Mouse (Mus musculus) MEL (cell line): ENCODE results near the gene Spry1. TPM values are rescaled to one million over a fixed set of nuclear protein-coding genes. Genes with fewer than 3 reads are reported as not detected.

ENCODE experiments used
- DNase-seq: peaks from one replicate; pipeline ENCODE4 v3.0.0; 2011; ENCODE audit warnings: low read depth, low spot score
- H3K27ac ChIP-seq: 2 replicates; pipeline ENCODE4 v1.5.1; 2012; ENCODE audit warnings: low read depth, mild to moderate bottlenecking, control low read depth, low read length, moderate library complexity; ENCODE audit not compliant: control insufficient read depth
- H3K27me3 ChIP-seq, 2 experiments: fragments of 150-350 bp in 1 of 2; sonication (generic) in 1 of 2; 2 replicates each; pipeline ENCODE4 v1.6.1; 2012; ENCODE audit warnings: low read length in 2 of 2, mild to moderate bottlenecking in 2 of 2, improper control_type of control experiment in 1 of 2, moderate library complexity in 1 of 2; ENCODE audit not compliant: insufficient read depth in 2 of 2, control insufficient read depth in 1 of 2
- H3K36me3 ChIP-seq, 2 experiments: 2 replicates each; pipeline ENCODE4 v1.6.1; 2012 to 2014; ENCODE audit warnings: low read length in 2 of 2, improper control_type of control experiment in 1 of 2, inconsistent platforms in 1 of 2, mild to moderate bottlenecking in 1 of 2; ENCODE audit not compliant: insufficient read depth in 2 of 2, control insufficient read depth in 1 of 2
- H3K4me1 ChIP-seq, 2 experiments: fragments of 150-350 bp in 1 of 2; sonication (generic) in 1 of 2; 2 replicates each; pipeline ENCODE4 v1.6.1; 2012; ENCODE audit warnings: low read length in 2 of 2, improper control_type of control experiment in 1 of 2, mild to moderate bottlenecking in 1 of 2; ENCODE audit not compliant: insufficient read depth in 2 of 2, control insufficient read depth in 1 of 2
- H3K4me3 ChIP-seq, 2 experiments: fragments of 150-350 bp in 1 of 2; sonication (generic) in 1 of 2; 2 replicates each; pipeline ENCODE4 v1.5.1; 2012; ENCODE audit warnings: low read depth in 2 of 2, low read length in 2 of 2, mild to moderate bottlenecking in 2 of 2, moderate library complexity in 2 of 2, control low read depth in 1 of 2, improper control_type of control experiment in 1 of 2; ENCODE audit not compliant: control insufficient read depth in 1 of 2, insufficient read depth in 1 of 2
- H3K79me2 ChIP-seq: 2 replicates; pipeline ENCODE4 v1.6.1; 2012; ENCODE audit warnings: mild to moderate bottlenecking, low read length, moderate library complexity; ENCODE audit not compliant: control insufficient read depth, poor library complexity, insufficient read depth
- H3K9ac ChIP-seq: 2 replicates; pipeline ENCODE4 v1.6.1; 2012; ENCODE audit warnings: low read depth, mild to moderate bottlenecking, control low read depth, low read length, moderate library complexity; ENCODE audit not compliant: control insufficient read depth, poor library complexity, severe bottlenecking
- H3K9me3 ChIP-seq: fragments of 150-350 bp; sonication (generic); replicated peaks from 2 replicates; pipeline ENCODE4 v1.6.1; 2012; ENCODE audit warnings: mild to moderate bottlenecking, low read length, improper control_type of control experiment, moderate library complexity; ENCODE audit not compliant: insufficient read depth
- BHLHE40 ChIP-seq: IDR thresholded peaks from 2 replicates; pipeline ENCODE4 v1.6.1; 2012; ENCODE audit warnings: low read depth, mild to moderate bottlenecking, inconsistent platforms, low read length, improper control_type of control experiment, borderline replicate concordance
- CTCF ChIP-seq, 3 experiments: IDR thresholded peaks in 2 of 3; conservative IDR thresholded peaks in 1 of 3; 2 replicates each; pipeline ENCODE4 v1.5.1; 2011 to 2012; ENCODE audit warnings: low read length in 3 of 3, low read depth in 2 of 3, mild to moderate bottlenecking in 2 of 3, improper control_type of control experiment in 1 of 3, inconsistent platforms in 1 of 3, mixed read lengths in 1 of 3, moderate library complexity in 1 of 3; ENCODE audit not compliant: control insufficient read depth in 1 of 3, insufficient read depth in 1 of 3, poor library complexity in 1 of 3, severe bottlenecking in 1 of 3
- E2F4 ChIP-seq: IDR thresholded peaks from 2 replicates; pipeline ENCODE4 v1.6.1; 2011; ENCODE audit warnings: low read depth, low read length, improper control_type of control experiment, borderline replicate concordance
- EP300 ChIP-seq, 2 experiments: IDR thresholded peaks; 2 replicates each; pipeline ENCODE4 v1.6.1; 2011; ENCODE audit warnings: improper control_type of control experiment in 2 of 2, low read length in 2 of 2, low read depth in 1 of 2, mild to moderate bottlenecking in 1 of 2
- ETS1 ChIP-seq: IDR thresholded peaks from 2 replicates; pipeline ENCODE4 v1.6.1; 2012; ENCODE audit warnings: low read depth, mild to moderate bottlenecking, inconsistent platforms, low read length, improper control_type of control experiment, moderate library complexity
- GABPA ChIP-seq: IDR thresholded peaks from 2 replicates; pipeline ENCODE4 v1.6.1; 2012; ENCODE audit warnings: low read depth, mild to moderate bottlenecking, inconsistent platforms, low read length, improper control_type of control experiment, moderate library complexity
- GATA1 ChIP-seq: IDR thresholded peaks from 2 replicates; pipeline ENCODE4 v1.6.1; 2011; ENCODE audit warnings: low read depth, low read length, improper control_type of control experiment
- HCFC1 ChIP-seq: IDR thresholded peaks from 2 replicates; pipeline ENCODE4 v1.6.1; 2012; ENCODE audit warnings: low read depth, mild to moderate bottlenecking, inconsistent platforms, low read length, improper control_type of control experiment, moderate library complexity
- JUND ChIP-seq: IDR thresholded peaks from 2 replicates; pipeline ENCODE4 v1.6.1; 2011; ENCODE audit warnings: low read depth, mild to moderate bottlenecking, improper control_type of control experiment, low read length
- MAFK ChIP-seq: IDR thresholded peaks from 2 replicates; pipeline ENCODE4 v1.6.1; 2011; ENCODE audit warnings: low read depth, mild to moderate bottlenecking, low read length, improper control_type of control experiment, borderline replicate concordance
- MAX ChIP-seq: IDR thresholded peaks from 2 replicates; pipeline ENCODE4 v1.6.1; 2011; ENCODE audit warnings: low read length, improper control_type of control experiment
- MAZ ChIP-seq: IDR thresholded peaks from 2 replicates; pipeline ENCODE4 v1.6.1; 2012; ENCODE audit warnings: low read depth, mild to moderate bottlenecking, inconsistent platforms, low read length, improper control_type of control experiment
- MXI1 ChIP-seq: IDR thresholded peaks from 2 replicates; pipeline ENCODE4 v1.6.1; 2011; ENCODE audit warnings: mild to moderate bottlenecking, low read depth, low read length, improper control_type of control experiment
- MYB ChIP-seq: IDR thresholded peaks from 2 replicates; pipeline ENCODE4 v1.6.1; 2011; ENCODE audit warnings: mild to moderate bottlenecking, low read depth, low read length, improper control_type of control experiment
- MYC ChIP-seq: IDR thresholded peaks from 2 replicates; pipeline ENCODE4 v1.6.1; 2011; ENCODE audit warnings: low read depth, mild to moderate bottlenecking, low read length, improper control_type of control experiment, moderate library complexity
- NELFE ChIP-seq: IDR thresholded peaks from 2 replicates; pipeline ENCODE4 v1.6.1; 2011; ENCODE audit warnings: low read depth, low read length, improper control_type of control experiment
- NRF1 ChIP-seq: IDR thresholded peaks from 2 replicates; pipeline ENCODE4 v1.6.1; 2014; ENCODE audit warnings: low read depth, mild to moderate bottlenecking, inconsistent platforms, low read length, improper control_type of control experiment, moderate library complexity; ENCODE audit not compliant: poor library complexity, insufficient read depth, severe bottlenecking
- POLR2A ChIP-seq, 2 experiments: IDR thresholded peaks; 2 replicates each; pipeline ENCODE4 v1.6.1; 2011 to 2012; ENCODE audit warnings: low read length in 2 of 2, mild to moderate bottlenecking in 2 of 2, control low read depth in 1 of 2, improper control_type of control experiment in 1 of 2, low read depth in 1 of 2, moderate library complexity in 1 of 2; ENCODE audit not compliant: control insufficient read depth in 1 of 2, insufficient read depth in 1 of 2, poor library complexity in 1 of 2
- POLR2AphosphoS5 ChIP-seq: IDR thresholded peaks from 2 replicates; pipeline ENCODE4 v1.6.1; 2012; ENCODE audit warnings: low read depth, borderline replicate concordance, mild to moderate bottlenecking, inconsistent platforms, low read length, moderate library complexity, mixed read lengths
- RAD21 ChIP-seq: IDR thresholded peaks from 2 replicates; pipeline ENCODE4 v1.6.1; 2011; ENCODE audit warnings: mild to moderate bottlenecking, low read depth, low read length, improper control_type of control experiment
- RCOR1 ChIP-seq: IDR thresholded peaks from 2 replicates; pipeline ENCODE4 v1.6.1; 2012; ENCODE audit warnings: low read depth, mild to moderate bottlenecking, inconsistent platforms, low read length, improper control_type of control experiment
- SIN3A ChIP-seq: IDR thresholded peaks from 2 replicates; pipeline ENCODE4 v1.6.1; 2012; ENCODE audit warnings: low read length, improper control_type of control experiment, inconsistent platforms
- SMC3 ChIP-seq: IDR thresholded peaks from 2 replicates; pipeline ENCODE4 v1.6.1; 2011; ENCODE audit warnings: low read depth, low read length, improper control_type of control experiment
- TAL1 ChIP-seq: IDR thresholded peaks from 2 replicates; pipeline ENCODE4 v1.6.1; 2012; ENCODE audit warnings: mild to moderate bottlenecking, inconsistent platforms, low read length, moderate library complexity, mixed read lengths
- TBP ChIP-seq: IDR thresholded peaks from 2 replicates; pipeline ENCODE4 v1.8.0; 2011; ENCODE audit warnings: low read depth, low read length, improper control_type of control experiment
- TCF12 ChIP-seq: IDR thresholded peaks from 2 replicates; pipeline ENCODE4 v1.6.1; 2014; ENCODE audit warnings: low read depth, mild to moderate bottlenecking, inconsistent platforms, low read length, improper control_type of control experiment, moderate library complexity
- ZC3H11A ChIP-seq: IDR thresholded peaks from 2 replicates; pipeline ENCODE4 v1.6.1; 2012; ENCODE audit warnings: low read depth, mild to moderate bottlenecking, inconsistent platforms, low read length, improper control_type of control experiment
- ZKSCAN1 ChIP-seq: IDR thresholded peaks from 2 replicates; pipeline ENCODE4 v1.6.1; 2012; ENCODE audit warnings: low read depth, mild to moderate bottlenecking, inconsistent platforms, low read length, improper control_type of control experiment, moderate library complexity
- ZMIZ1 ChIP-seq: IDR thresholded peaks from 2 replicates; pipeline ENCODE4 v1.6.1; 2012; ENCODE audit warnings: low read depth, mild to moderate bottlenecking, inconsistent platforms, low read length, improper control_type of control experiment, moderate library complexity
- polyA plus RNA-seq, 2 experiments: library from polyadenylated mRNA; stranded (reverse) in 1 of 2; unstranded in 1 of 2; fragments of >175 nt in 1 of 2; fragments of >200 nt in 1 of 2; gene quantifications; 2 replicates each; pipeline versions ENCODE4 v1.2.1 to v1.2.4; 2012; ENCODE audit warnings: low replicate concordance in 2 of 2, low read depth in 1 of 2; ENCODE audit not compliant: insufficient read length in 2 of 2, insufficient read depth in 1 of 2, missing spikeins in 1 of 2
- total RNA-seq: library from RNA; depleted of rRNA; stranded (reverse); fragments of 300-350 nt; gene quantifications from 2 replicates; pipeline ENCODE4 v1.2.3, GENCODE M21; 2012

The Spry1 gene
- total and polyA plus RNA-seq, 3 experiments = 0.31 TPM; not detected in 2

- peak; percentile 81 for DNase-seq
- Histone ChIP-seq H3K79me2 (no peaks in the 10 kb centered on the region; the same call in 1 of the 2 replicates), H3K9ac (no peak overlapping the region), H3K9me3 (no peaks in the 10 kb centered on the region), H3K4me3 (no peak overlapping the region), H3K36me3 (peaks cover 9 to 21% of the 10 kb centered on the region in 2 experiments), H3K27ac (0 out of 2 replicates have a peak overlapping the region, but pooled peaks have one; percentile 0), H3K4me1 (peaks cover 11 to 23% of the 10 kb centered on the region in 2 experiments), H3K27me3 (no peaks in the 10 kb centered on the region)
- TF ChIP-seq RCOR1 (peak; percentile 84), SMC3 (0 out of 2 replicates have a peak, but pooled peaks have one; percentile 17), CTCF (IDR thresholded peaks at IDR 0.05 in 2 of 3, conservative IDR thresholded peaks at IDR 0.05 in 1 of 3; ENCODE audit: control insufficient read depth in 1 of 3, insufficient read depth in 1 of 3, low read depth in 2 of 3, low read length in 3 of 3, poor library complexity in 1 of 3, severe bottlenecking in 1 of 3) (no peak), NELFE (no peak), SIN3A (no peak), BHLHE40 (no peak), ZKSCAN1 (no peak), TCF12 (peak; percentile 42), E2F4 (no peak), NRF1 (no peak), ETS1 (peak; percentile 41; the same call in 1 of the 2 replicates), GABPA (no peak), EP300 (IDR thresholded peaks at IDR 0.05; ENCODE audit: low read depth in 1 of 2, low read length in 2 of 2) (peak; percentile 29 to 66; a peak in 3 of 4 replicates), HCFC1 (no peak), MAFK (no peak), POLR2AphosphoS5 (no peak), MYC (no peak), TBP (no peak), MAX (no peak), TAL1 (0 out of 2 replicates have a peak, but pooled peaks have one; percentile 17), MAZ (peak; percentile 46; the same call in 1 of the 2 replicates)
Observed at GRCm38 (mm10) chr3:37692945-37693344, 53.2 kb downstream of the Spry1 start.

- Histone ChIP-seq H3K9me3 (no peaks in the 10 kb centered on the region), H3K27me3 (no peaks in the 10 kb centered on the region), H3K27ac (0 out of 2 replicates have a peak overlapping the region, but pooled peaks have one; percentile 9), H3K79me2 (no peaks in the 10 kb centered on the region; the same call in 1 of the 2 replicates), H3K36me3 (peaks cover 9 to 21% of the 10 kb centered on the region in 2 experiments), H3K4me1 (peaks cover 11 to 23% of the 10 kb centered on the region in 2 experiments), H3K4me3 (no peak overlapping the region), H3K9ac (no peak overlapping the region)
- no peak for TF ChIP-seq POLR2A (IDR thresholded peaks at IDR 0.05; ENCODE audit: control insufficient read depth in 1 of 2, insufficient read depth in 1 of 2, low read depth in 1 of 2, low read length in 2 of 2, poor library complexity in 1 of 2)
- TF ChIP-seq MAX = 0 out of 2 replicates have a peak, but pooled peaks have one; percentile 33
- peak; percentile 53 for TF ChIP-seq TCF12
- no peak; the same call in 1 of the 2 replicates for TF ChIP-seq SMC3
- TF ChIP-seq ETS1 = peak; percentile 53; the same call in 1 of the 2 replicates
- no peak for TF ChIP-seq JUND
- peak; percentile 84 for TF ChIP-seq GATA1
- no peak for TF ChIP-seq ZMIZ1
- TF ChIP-seq HCFC1 = no peak
- no peak for TF ChIP-seq ZC3H11A
- peak; percentile 49; the same call in 1 of the 2 replicates for TF ChIP-seq BHLHE40
- TF ChIP-seq EP300 (IDR thresholded peaks at IDR 0.05; ENCODE audit: low read depth in 1 of 2, low read length in 2 of 2) = peak; percentile 59 to 71; a peak in 3 of 4 replicates
- no peak; the same call in 1 of the 2 replicates for TF ChIP-seq RAD21
- peak; percentile 39; the same call in 1 of the 2 replicates for TF ChIP-seq MXI1
- TF ChIP-seq RCOR1 = peak; percentile 97
- TF ChIP-seq MYB = no peak
- TF ChIP-seq CTCF (IDR thresholded peaks at IDR 0.05 in 2 of 3, conservative IDR thresholded peaks at IDR 0.05 in 1 of 3; ENCODE audit: control insufficient read depth in 1 of 3, insufficient read depth in 1 of 3, low read depth in 2 of 3, low read length in 3 of 3, poor library complexity in 1 of 3, severe bottlenecking in 1 of 3) = no peak
- peak; percentile 83 for DNase-seq
Observed at GRCm38 (mm10) chr3:37693552-37693951, 53.8 kb downstream of the Spry1 start.
